Mouse (Mus musculus) forebrain, embryonic 16.5 days (tissue): ENCODE data around the gene Atg16l2. TPM values are rescaled to one million over a fixed set of nuclear protein-coding genes. Genes with fewer than 3 reads are reported as not detected.

Experiments used
- ATAC-seq: fragments of 200-750 bp; cut with Nextera tagmentation; 2 replicates; pipeline ENCODE4 v1.8.0; 2017; ENCODE audit warnings: mild to moderate bottlenecking, moderate library complexity
- H3K27ac ChIP-seq: fragments of 300-500 bp; sonication (generic); 2 replicates; pipeline ENCODE4 v1.5.1; 2014; ENCODE audit warnings: low read length, control low read depth
- H3K27me3 ChIP-seq: fragments of 300-500 bp; sonication (generic); replicated peaks from 2 replicates; pipeline ENCODE4 v1.6.1; 2014; ENCODE audit warnings: low read length; ENCODE audit not compliant: control insufficient read depth, insufficient read depth
- H3K36me3 ChIP-seq: fragments of 300-500 bp; sonication (generic); 2 replicates; pipeline ENCODE4 v1.6.1; 2014; ENCODE audit not compliant: control insufficient read depth, insufficient read depth
- H3K4me1 ChIP-seq: fragments of 300-500 bp; sonication (generic); replicated peaks from 2 replicates; pipeline ENCODE4 v1.6.1; 2014; ENCODE audit warnings: low read length; ENCODE audit not compliant: control insufficient read depth, insufficient read depth
- H3K4me2 ChIP-seq: fragments of 300-500 bp; sonication (generic); 2 replicates; pipeline ENCODE4 v1.6.1; 2014; ENCODE audit warnings: mild to moderate bottlenecking, low read length, control low read depth
- H3K4me3 ChIP-seq: fragments of 300-500 bp; sonication (generic); replicated peaks from 2 replicates; pipeline ENCODE4 v1.5.1; 2014; ENCODE audit warnings: mild to moderate bottlenecking, low read length, control low read depth
- H3K9ac ChIP-seq: fragments of 300-500 bp; sonication (generic); replicated peaks from 2 replicates; pipeline ENCODE4 v1.6.1; 2014; ENCODE audit warnings: low read depth, low read length, control low read depth
- H3K9me3 ChIP-seq: fragments of 300-500 bp; sonication (generic); 2 replicates; pipeline ENCODE4 v1.6.1; 2016; ENCODE audit warnings: low read length; ENCODE audit not compliant: control insufficient read depth
- WGBS: fragments of 180-500 bp; shearing (Covaris S2); extraction: QIAGEN DNeasy Blood & Tissue Kit; methylation state at CpG from one replicate; pipeline ENCODE4 v1.1.7; 2014; 5-methylcytosine and 5-hydroxymethylcytosine counted together
- polyA plus RNA-seq: library from polyadenylated mRNA; unstranded; fragments of >200 nt; fragmentation: Nextera tagmentation; extraction: Ambion mirVana; gene quantifications from 2 replicates; pipeline ENCODE4 v1.2.1, GENCODE M21; 2015

The Atg16l2 gene
- polyA plus RNA-seq, 1 experiment from 2014 or later, result 28.7 TPM

DNA sequence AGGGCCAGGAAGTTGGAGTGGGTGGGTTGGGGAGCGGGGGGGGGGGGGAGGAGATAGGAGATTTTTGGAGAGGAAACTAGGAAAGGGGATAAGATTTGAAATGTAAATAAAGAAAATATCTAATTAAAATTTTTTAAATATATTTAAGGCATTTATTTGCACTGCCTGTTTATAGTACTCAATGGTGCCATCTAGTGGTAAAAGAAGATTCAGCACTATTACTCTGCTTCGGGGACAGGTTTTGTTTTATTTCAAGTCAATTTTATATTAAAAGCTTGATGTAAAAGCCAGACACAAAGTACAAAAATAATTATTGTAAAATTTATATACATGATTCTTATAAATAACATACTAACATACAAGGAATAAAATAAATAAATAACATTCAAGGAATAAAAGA is 70.6 kb downstream of the Atg16l2 start:
- 34% methylated on average over 2 of the region's 2 CpGs for WGBS
- H3K4me2 ChIP-seq, result no peak overlapping the region
- no peaks in the 10 kb centered on the region for H3K9me3 ChIP-seq
- H3K4me1 ChIP-seq, result no peaks in the 10 kb centered on the region; the same call in 1 of the 2 replicates
- no peak overlapping the region for H3K27ac ChIP-seq
- no peaks in the 10 kb centered on the region for H3K27me3 ChIP-seq
- no peak for ATAC-seq
- H3K4me3 ChIP-seq, result no peak overlapping the region
- no peak overlapping the region for H3K9ac ChIP-seq
- 0 out of 2 replicates have a peak, but pooled peaks cover 4% of the 10 kb centered on the region for H3K36me3 ChIP-seq

DNA sequence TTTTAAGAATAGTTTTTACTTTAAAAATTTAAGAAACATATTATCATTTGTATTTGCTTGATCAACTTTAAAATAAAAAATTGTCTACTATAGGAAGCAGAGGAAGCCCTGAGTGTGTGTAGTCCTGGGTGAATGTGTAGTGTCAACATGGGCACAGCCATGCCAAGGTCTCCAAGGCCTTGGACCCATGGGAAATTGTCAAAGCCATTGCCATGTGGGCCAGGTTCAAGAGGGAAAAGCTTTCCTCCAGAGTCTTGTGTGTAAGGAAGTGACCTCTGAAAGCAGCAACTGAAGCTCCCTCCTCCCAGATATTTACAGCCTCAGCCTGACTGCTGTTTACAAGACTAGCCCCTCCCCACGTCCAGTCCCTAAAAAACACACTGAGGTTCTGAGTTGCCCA is 72.7 kb downstream of the Atg16l2 start:
- no peaks in the 10 kb centered on the region; the same call in 1 of the 2 replicates for H3K4me1 ChIP-seq
- no peaks in the 10 kb centered on the region for H3K27me3 ChIP-seq
- no peak overlapping the region for H3K4me3 ChIP-seq
- no peak overlapping the region for H3K4me2 ChIP-seq
- H3K9me3 ChIP-seq, result no peaks in the 10 kb centered on the region
- H3K9ac ChIP-seq, result no peak overlapping the region
- 0 out of 2 replicates have a peak, but pooled peaks cover 2% of the 10 kb centered on the region for H3K36me3 ChIP-seq
- H3K27ac ChIP-seq, result no peak overlapping the region
- WGBS, result 69% methylated on average over 1 of the region's 1 CpGs
- ATAC-seq, result no peak

DNA sequence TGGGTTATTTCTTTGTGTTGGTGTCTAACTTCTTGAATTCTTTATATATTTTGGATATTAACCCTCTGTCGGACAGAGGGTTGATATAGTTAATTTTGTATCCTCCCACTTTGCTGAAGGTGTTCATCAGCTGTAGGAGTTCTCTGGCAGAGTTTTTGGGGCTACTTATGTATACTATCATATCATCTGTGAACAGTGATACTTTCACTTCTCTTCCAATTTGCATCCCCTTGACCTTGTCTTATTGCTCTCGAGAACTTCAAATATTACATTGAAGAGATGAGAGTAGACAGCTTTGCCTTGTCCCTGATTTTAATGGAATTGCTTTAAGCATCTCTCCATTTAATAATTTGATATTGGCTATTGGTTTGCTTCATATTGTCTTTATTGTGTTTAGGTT is 78.5 kb downstream of the Atg16l2 start:
- H3K27ac ChIP-seq, result no peak overlapping the region
- H3K27me3 ChIP-seq, result no peaks in the 10 kb centered on the region
- H3K9me3 ChIP-seq, result no peaks in the 10 kb centered on the region
- no peak overlapping the region for H3K4me3 ChIP-seq
- no peaks in the 10 kb centered on the region for H3K4me1 ChIP-seq
- ATAC-seq, result no peak
- no peak overlapping the region for H3K9ac ChIP-seq
- H3K4me2 ChIP-seq, result no peak overlapping the region
- WGBS, result 93% methylated on average over 2 of the region's 2 CpGs
- no peaks in the 10 kb centered on the region for H3K36me3 ChIP-seq

GRCm38 (mm10) chr7:101216724-101217123 is 85.3 kb downstream of the Atg16l2 start:
- Histone ChIP-seq H3K4me3 (no peak overlapping the region), H3K4me2 (no peak overlapping the region), H3K36me3 (peaks cover 3% of the 10 kb centered on the region; the same call in 1 of the 2 replicates), H3K9ac (no peak overlapping the region), H3K4me1 (no peaks in the 10 kb centered on the region), H3K27ac (no peak overlapping the region), H3K9me3 (no peaks in the 10 kb centered on the region), H3K27me3 (no peaks in the 10 kb centered on the region)
- no peak for ATAC-seq
- WGBS, result 79% methylated on average over 2 of the region's 2 CpGs

DNA sequence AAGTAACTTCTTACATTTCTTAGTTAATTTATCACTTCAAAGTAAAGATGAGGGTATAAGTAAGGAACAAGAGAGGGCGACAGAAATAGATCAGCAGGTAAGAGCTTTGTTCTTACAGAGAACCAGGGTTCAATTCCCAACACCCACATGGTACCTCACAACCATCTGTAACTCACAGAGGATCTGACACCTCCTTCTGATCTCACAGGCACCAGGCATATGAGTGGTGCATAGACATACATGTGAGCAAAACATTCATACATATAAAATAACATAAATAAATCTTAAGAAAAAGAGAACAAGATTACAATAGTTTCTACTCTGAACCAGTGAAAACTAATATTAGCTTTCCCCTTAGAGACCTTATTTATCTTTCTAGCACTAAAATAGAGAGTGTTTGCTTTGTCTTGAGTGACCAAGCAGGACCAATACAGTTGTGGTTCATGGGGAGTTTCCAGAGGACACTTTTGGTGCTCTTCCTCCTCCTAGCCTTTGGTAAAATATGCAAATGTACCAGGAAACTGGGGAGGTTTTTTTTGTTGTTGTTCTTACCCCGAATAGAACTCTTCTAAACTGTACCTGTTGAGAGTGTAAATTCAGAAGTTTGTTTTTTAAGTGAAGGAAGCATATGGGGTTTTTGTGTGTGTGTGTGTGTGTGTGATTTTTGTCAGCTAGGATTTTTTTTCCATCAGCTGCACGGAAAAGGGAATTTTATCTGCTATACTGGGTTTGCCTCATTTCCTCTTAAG is 88.4 kb downstream of the Atg16l2 start:
- Histone ChIP-seq H3K27me3 (no peaks in the 10 kb centered on the region), H3K36me3 (peaks cover 3% of the 10 kb centered on the region; the same call in 1 of the 2 replicates), H3K9me3 (no peaks in the 10 kb centered on the region), H3K27ac (no peak overlapping the region), H3K4me2 (no peak overlapping the region), H3K4me3 (no peak overlapping the region), H3K4me1 (no peaks in the 10 kb centered on the region), H3K9ac (no peak overlapping the region)
- 87% methylated on average over 3 of the region's 3 CpGs for WGBS
- ATAC-seq, result no peak

Other genes starting within 250 kb of the Atg16l2 start
- 45.5 and 50.4 TPM in 2 replicates for gene Fchsd2, start 209.4 kb downstream of the Atg16l2 start, polyA plus RNA-seq
- gene Stard10, start 14.8 kb upstream of the Atg16l2 start, polyA plus RNA-seq, result 6.1 and 6.2 TPM in 2 replicates
- gene Arap1, start 45.8 kb upstream of the Atg16l2 start, polyA plus RNA-seq, result 7.7 and 8.8 TPM in 2 replicates
- not detected in 2 replicates for gene Gm45837, start 108.6 kb upstream of the Atg16l2 start, polyA plus RNA-seq
- 55.9 and 58.6 TPM in 2 replicates for gene Pde2a, start 119.4 kb upstream of the Atg16l2 start, polyA plus RNA-seq